Mouse (Mus musculus): ENCODE data around the gene Atf7ip. TPM values are rescaled to one million over a fixed set of nuclear protein-coding genes. Genes with fewer than 3 reads are reported as not detected.

Gene Atf7ip
- polyA plus RNA-seq, 1 experiment from 2014 or later, result 41.2 TPM

GRCm38 (mm10) chr6:136529156-136529555, 23.2 kb downstream of the Atf7ip start:
- H3K4me2 ChIP-seq (ENCODE audit: low read depth, low read length), result no peak overlapping the region
- H3K27ac ChIP-seq (ENCODE audit: low read length), result no peak overlapping the region
- H3K36me3 ChIP-seq (ENCODE audit: control insufficient read depth, insufficient read depth, low read length), result peaks cover 14% of the 10 kb centered on the region
- no peak overlapping the region for H3K4me3 ChIP-seq (ENCODE audit: low read length)
- no peak overlapping the region for H3K9ac ChIP-seq (ENCODE audit: low read length)
- H3K27me3 ChIP-seq (ENCODE audit: control insufficient read depth, insufficient read depth, low read depth, low read length), result no peaks in the 10 kb centered on the region
- ATAC-seq (ENCODE audit: low read depth), result no peak
- peaks cover 3% of the 10 kb centered on the region; the same call in 1 of the 2 replicates for H3K9me3 ChIP-seq (ENCODE audit: control insufficient read depth, low read length)
- WGBS, result 54% methylated on average over 2 of the region's 2 CpGs
- peaks cover 13% of the 10 kb centered on the region for H3K4me1 ChIP-seq (replicated peaks; ENCODE audit: control insufficient read depth, insufficient read depth, low read length)

- Histone ChIP-seq H3K4me1 (replicated peaks; ENCODE audit: control insufficient read depth, insufficient read depth, low read length) (peaks cover 26% of the 10 kb centered on the region), H3K27me3 (ENCODE audit: control insufficient read depth, insufficient read depth, low read depth, low read length) (no peaks in the 10 kb centered on the region), H3K4me2 (ENCODE audit: low read depth, low read length) (peak overlapping the region; percentile 44), H3K4me3 (ENCODE audit: low read length) (no peak overlapping the region), H3K36me3 (ENCODE audit: control insufficient read depth, insufficient read depth, low read length) (peaks cover 2% of the 10 kb centered on the region; the same call in 1 of the 2 replicates), H3K9ac (ENCODE audit: low read length) (peak overlapping the region; percentile 48; the same call in 1 of the 2 replicates), H3K9me3 (ENCODE audit: control insufficient read depth, low read length) (no peaks in the 10 kb centered on the region), H3K27ac (ENCODE audit: low read length) (peak overlapping the region; percentile 94)
- peak; percentile 58 for ATAC-seq (ENCODE audit: low read depth)
- 24% methylated on average over 7 of the region's 7 CpGs for WGBS
These were observed 25.8 kb downstream of the Atf7ip start for GRCm38 (mm10) chr6:136531792-136532230.

- Histone ChIP-seq H3K9ac (ENCODE audit: low read length) (0 out of 2 replicates have a peak overlapping the region, but pooled peaks have one; percentile 22), H3K4me1 (replicated peaks; ENCODE audit: control insufficient read depth, insufficient read depth, low read length) (peaks cover 26% of the 10 kb centered on the region)
- WGBS, result 8% methylated on average over 7 of the region's 7 CpGs
These were observed 26.7 kb downstream of the Atf7ip start for GRCm38 (mm10) chr6:136532535-136533291.

GRCm38 (mm10) chr6:136533804-136534203, 27.8 kb downstream of the Atf7ip start:
- H3K4me2 ChIP-seq (ENCODE audit: low read depth, low read length), result no peak overlapping the region

More at GRCm38 (mm10) chr6:136532535-136533291, 26.7 kb downstream of the Atf7ip start:
- Histone ChIP-seq H3K27me3 (ENCODE audit: control insufficient read depth, insufficient read depth, low read depth, low read length) (no peaks in the 10 kb centered on the region), H3K4me3 (ENCODE audit: low read length) (peak overlapping the region; percentile 9; the same call in 1 of the 2 replicates), H3K9me3 (ENCODE audit: control insufficient read depth, low read length) (no peaks in the 10 kb centered on the region), H3K27ac (ENCODE audit: low read length) (peak overlapping the region; percentile 75), H3K4me2 (ENCODE audit: low read depth, low read length) (peak overlapping the region; percentile 17), H3K36me3 (ENCODE audit: control insufficient read depth, insufficient read depth, low read length) (peaks cover 8% of the 10 kb centered on the region)
- peak; percentile 92 for ATAC-seq (ENCODE audit: low read depth)

GRCm38 (mm10) chr6:136534444-136534843, 28.5 kb downstream of the Atf7ip start:
- 41% methylated on average over 3 of the region's 3 CpGs for whole genome bisulfite sequencing

More at GRCm38 (mm10) chr6:136533804-136534203, 27.8 kb downstream of the Atf7ip start:
- no peaks in the 10 kb centered on the region for H3K27me3 ChIP-seq (ENCODE audit: control insufficient read depth, insufficient read depth, low read depth, low read length)
- H3K9me3 ChIP-seq (ENCODE audit: control insufficient read depth, low read length), result no peaks in the 10 kb centered on the region
- no peak overlapping the region; the same call in 1 of the 2 replicates for H3K27ac ChIP-seq (ENCODE audit: low read length)
- H3K36me3 ChIP-seq (ENCODE audit: control insufficient read depth, insufficient read depth, low read length), result peaks cover 10% of the 10 kb centered on the region
- H3K4me3 ChIP-seq (ENCODE audit: low read length), result no peak overlapping the region
- peaks cover 26% of the 10 kb centered on the region for H3K4me1 ChIP-seq (replicated peaks; ENCODE audit: control insufficient read depth, insufficient read depth, low read length)
- no peak overlapping the region for H3K9ac ChIP-seq (ENCODE audit: low read length)
- ATAC-seq (ENCODE audit: low read depth), result no peak
- WGBS, result 56% methylated on average over 4 of the region's 4 CpGs

GRCm38 (mm10) chr6:136535176-136535575, 29.2 kb downstream of the Atf7ip start:
- Histone ChIP-seq H3K9me3 (ENCODE audit: control insufficient read depth, low read length) (no peaks in the 10 kb centered on the region), H3K36me3 (ENCODE audit: control insufficient read depth, insufficient read depth, low read length) (peaks cover 13% of the 10 kb centered on the region), H3K4me1 (replicated peaks; ENCODE audit: control insufficient read depth, insufficient read depth, low read length) (peaks cover 26% of the 10 kb centered on the region), H3K27me3 (ENCODE audit: control insufficient read depth, insufficient read depth, low read depth, low read length) (no peaks in the 10 kb centered on the region), H3K9ac (ENCODE audit: low read length) (0 out of 2 replicates have a peak overlapping the region, but pooled peaks have one; percentile 20), H3K4me2 (ENCODE audit: low read depth, low read length) (peak overlapping the region; percentile 31), H3K27ac (ENCODE audit: low read length) (no peak overlapping the region), H3K4me3 (ENCODE audit: low read length) (no peak overlapping the region)
- ATAC-seq (ENCODE audit: low read depth), result no peak
- WGBS, result 40% methylated on average over 5 of the region's 5 CpGs

More at GRCm38 (mm10) chr6:136534444-136534843, 28.5 kb downstream of the Atf7ip start:
- Histone ChIP-seq H3K4me2 (ENCODE audit: low read depth, low read length) (no peak overlapping the region), H3K36me3 (ENCODE audit: control insufficient read depth, insufficient read depth, low read length) (peaks cover 10% of the 10 kb centered on the region), H3K4me3 (ENCODE audit: low read length) (no peak overlapping the region), H3K4me1 (replicated peaks; ENCODE audit: control insufficient read depth, insufficient read depth, low read length) (peaks cover 26% of the 10 kb centered on the region), H3K27ac (ENCODE audit: low read length) (peak overlapping the region; percentile 47; the same call in 1 of the 2 replicates), H3K9ac (ENCODE audit: low read length) (no peak overlapping the region), H3K9me3 (ENCODE audit: control insufficient read depth, low read length) (no peaks in the 10 kb centered on the region), H3K27me3 (ENCODE audit: control insufficient read depth, insufficient read depth, low read depth, low read length) (no peaks in the 10 kb centered on the region)
- ATAC-seq (ENCODE audit: low read depth), result no peak

DNA sequence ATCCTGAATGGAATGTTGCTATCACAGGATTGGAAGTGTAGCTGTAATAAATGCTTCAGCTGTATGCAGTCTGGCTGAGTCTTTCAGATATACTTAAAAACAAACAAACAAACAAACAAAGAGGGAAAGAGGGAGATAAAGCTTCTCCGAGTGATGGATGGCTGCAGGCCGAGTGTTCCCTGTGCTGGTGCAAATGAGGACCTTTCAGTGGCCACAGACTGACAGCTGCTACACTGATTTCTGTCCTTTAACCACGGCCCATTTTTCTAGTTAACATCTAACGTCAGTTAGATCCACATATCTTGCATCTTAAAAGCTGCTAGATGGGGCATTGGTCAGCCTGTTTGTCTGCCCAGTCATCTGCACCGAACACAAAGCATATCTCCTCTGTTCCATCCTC, 30.2 kb downstream of the Atf7ip start:
- Histone ChIP-seq H3K36me3 (ENCODE audit: control insufficient read depth, insufficient read depth, low read length) (peaks cover 20% of the 10 kb centered on the region), H3K27ac (ENCODE audit: low read length) (no peak overlapping the region), H3K27me3 (ENCODE audit: control insufficient read depth, insufficient read depth, low read depth, low read length) (no peaks in the 10 kb centered on the region), H3K4me1 (replicated peaks; ENCODE audit: control insufficient read depth, insufficient read depth, low read length) (peaks cover 29% of the 10 kb centered on the region), H3K9ac (ENCODE audit: low read length) (no peak overlapping the region), H3K4me3 (ENCODE audit: low read length) (no peak overlapping the region), H3K4me2 (ENCODE audit: low read depth, low read length) (no peak overlapping the region), H3K9me3 (ENCODE audit: control insufficient read depth, low read length) (no peaks in the 10 kb centered on the region)
- ATAC-seq (ENCODE audit: low read depth), result no peak
- WGBS, result 48% methylated on average over 5 of the region's 5 CpGs

GRCm38 (mm10) chr6:136541350-136541749, 35.4 kb downstream of the Atf7ip start:
- no peaks in the 10 kb centered on the region for H3K27me3 ChIP-seq (ENCODE audit: control insufficient read depth, insufficient read depth, low read depth, low read length)
- H3K4me2 ChIP-seq (ENCODE audit: low read depth, low read length), result no peak overlapping the region
- no peak for ATAC-seq (ENCODE audit: low read depth)
- H3K27ac ChIP-seq (ENCODE audit: low read length), result peak overlapping the region; percentile 21; the same call in 1 of the 2 replicates
- H3K9ac ChIP-seq (ENCODE audit: low read length), result no peak overlapping the region
- H3K9me3 ChIP-seq (ENCODE audit: control insufficient read depth, low read length), result no peaks in the 10 kb centered on the region
- H3K36me3 ChIP-seq (ENCODE audit: control insufficient read depth, insufficient read depth, low read length), result peaks cover 20% of the 10 kb centered on the region
- no peak overlapping the region for H3K4me3 ChIP-seq (ENCODE audit: low read length)
- WGBS, result 78% methylated on average over 5 of the region's 5 CpGs
- H3K4me1 ChIP-seq (replicated peaks; ENCODE audit: control insufficient read depth, insufficient read depth, low read length), result peaks cover 11% of the 10 kb centered on the region

GRCm38 (mm10) chr6:136542105-136542504, 36.1 kb downstream of the Atf7ip start:
- no peak overlapping the region for H3K4me2 ChIP-seq (ENCODE audit: low read depth, low read length)
- ATAC-seq (ENCODE audit: low read depth), result no peak
- H3K4me1 ChIP-seq (replicated peaks; ENCODE audit: control insufficient read depth, insufficient read depth, low read length), result peaks cover 11% of the 10 kb centered on the region
- peaks cover 17% of the 10 kb centered on the region for H3K36me3 ChIP-seq (ENCODE audit: control insufficient read depth, insufficient read depth, low read length)
- H3K27ac ChIP-seq (ENCODE audit: low read length), result no peak overlapping the region; the same call in 1 of the 2 replicates
- no peaks in the 10 kb centered on the region for H3K9me3 ChIP-seq (ENCODE audit: control insufficient read depth, low read length)
- H3K27me3 ChIP-seq (ENCODE audit: control insufficient read depth, insufficient read depth, low read depth, low read length), result no peaks in the 10 kb centered on the region
- H3K9ac ChIP-seq (ENCODE audit: low read length), result no peak overlapping the region
- H3K4me3 ChIP-seq (ENCODE audit: low read length), result no peak overlapping the region
- 73% methylated on average over 1 of the region's 1 CpGs for WGBS

Data from lung, embryonic 16.5 days (tissue).